Mouse (Mus musculus): ENCODE measurements around the gene Lce1e. TPM values are rescaled to one million over a fixed set of nuclear protein-coding genes. Genes with fewer than 3 reads are reported as not detected.

Lce1e gene
- polyA plus RNA-seq (2014; fragmentation: Nextera tagmentation; extraction: Ambion mirVana) = not detected in 2 replicates

DNA sequence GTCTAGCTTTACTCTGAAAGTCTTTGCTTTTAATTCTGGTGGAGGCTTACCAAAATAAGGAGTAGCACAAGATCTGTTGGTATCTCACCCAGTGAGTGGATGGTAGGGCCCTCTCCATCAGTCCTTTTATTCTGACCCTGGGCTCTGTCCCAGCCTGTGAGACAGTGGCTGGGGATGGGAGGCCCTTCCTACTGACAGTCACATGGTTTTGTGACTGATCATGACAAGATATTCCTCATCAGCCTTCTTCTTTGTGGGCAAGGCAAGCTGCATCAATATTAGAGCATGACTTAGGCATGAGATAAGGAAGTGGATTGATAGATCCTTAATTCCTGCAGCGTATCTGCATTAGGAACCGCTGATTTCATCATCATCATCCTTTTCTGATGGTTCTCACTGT lies at the start of gene Lce1e:
TSS of gene Lce1e (minus strand) at position 101 of the 400 bp plus-strand sequence.
- Histone ChIP-seq H3K36me3 (ENCODE audit: insufficient read depth) (no peaks in the 10 kb centered on the region), H3K4me2 (no peak within 1 kb of the TSS), H3K4me1 (ENCODE audit: insufficient read depth) (no peaks in the 10 kb centered on the region), H3K4me3 (ENCODE audit: low read depth, low read length) (no peak within 1 kb of the TSS), H3K9me3 (ENCODE audit: low read depth, low read length) (no peaks in the 10 kb centered on the region), H3K27me3 (ENCODE audit: insufficient read depth, low read length) (no peaks in the 10 kb centered on the region), H3K27ac (ENCODE audit: low read depth) (no peak within 1 kb of the TSS), H3K9ac (no peak within 1 kb of the TSS)
- WGBS = 78% methylated on average over 2 of the region's 2 CpGs
- ATAC-seq (ENCODE audit: insufficient read depth) = no peak
- no peak for DNase-seq
- TF ChIP-seq CTCF (IDR thresholded peaks at IDR 0.05; ENCODE audit: low read depth) = no peak

DNA sequence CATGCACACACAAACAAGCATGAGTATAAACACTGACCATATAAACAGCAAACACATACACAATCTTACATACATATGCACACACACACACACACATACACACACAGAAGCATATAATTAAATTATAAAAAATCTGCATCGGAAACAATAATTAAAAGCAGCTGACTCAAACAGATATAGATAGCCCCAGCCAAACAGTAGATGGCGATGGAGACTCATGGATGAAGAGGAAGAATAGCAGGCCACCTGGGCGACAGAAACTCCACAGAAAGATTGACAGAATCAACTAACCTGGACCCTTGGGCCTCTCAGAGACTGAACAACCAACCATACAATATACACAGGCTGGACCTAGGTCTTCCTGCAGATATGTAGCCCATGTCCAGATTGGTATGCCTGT lies 44.3 kb upstream of the Lce1e start:
- no peak overlapping the region for H3K27ac ChIP-seq (ENCODE audit: low read depth)
- 36% methylated on average over 3 of the region's 3 CpGs for WGBS
- no peaks in the 10 kb centered on the region for H3K36me3 ChIP-seq (ENCODE audit: insufficient read depth)
- 0 out of 2 replicates have a peak, but pooled peaks have one; percentile 11 for TF ChIP-seq CTCF (IDR thresholded peaks at IDR 0.05; ENCODE audit: low read depth)
- no peak overlapping the region for H3K4me2 ChIP-seq
- H3K4me3 ChIP-seq (ENCODE audit: low read depth, low read length) = no peak overlapping the region
- H3K9me3 ChIP-seq (ENCODE audit: low read depth, low read length) = no peaks in the 10 kb centered on the region
- no peaks in the 10 kb centered on the region for H3K4me1 ChIP-seq (ENCODE audit: insufficient read depth)
- DNase-seq (peak; percentile 1), ATAC-seq (ENCODE audit: insufficient read depth) (no peak)
- no peaks in the 10 kb centered on the region for H3K27me3 ChIP-seq (ENCODE audit: insufficient read depth, low read length)
- no peak overlapping the region for H3K9ac ChIP-seq

DNA sequence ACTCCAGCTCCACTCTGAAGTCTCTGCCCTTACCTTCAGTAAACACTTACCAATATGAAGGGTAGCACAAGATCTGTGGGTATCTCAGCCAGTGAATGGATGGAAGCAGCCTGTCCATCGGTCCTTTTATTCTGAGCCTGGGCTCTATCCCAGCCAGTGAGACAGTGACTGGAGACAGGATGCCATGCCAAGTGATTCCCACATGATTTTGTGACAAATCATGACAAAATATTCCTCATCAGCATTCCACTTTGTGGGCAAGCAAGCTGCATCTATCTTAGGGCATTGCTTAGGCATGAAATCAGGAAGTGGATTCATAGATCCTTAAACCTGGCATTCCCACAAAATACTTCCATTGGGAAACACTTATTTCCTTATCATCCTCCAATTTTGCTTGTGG lies 43.4 kb upstream of the Lce1e start, which contains the start of gene Lce1g:
TSS of gene Lce1g (minus strand) at position 101 of the 400 bp plus-strand sequence.
- DNase-seq (no peak), ATAC-seq (ENCODE audit: insufficient read depth) (no peak)
- Histone ChIP-seq H3K9me3 (ENCODE audit: low read depth, low read length) (no peaks in the 10 kb centered on the region), H3K4me2 (no peak within 1 kb of the TSS), H3K36me3 (ENCODE audit: insufficient read depth) (no peaks in the 10 kb centered on the region), H3K9ac (no peak within 1 kb of the TSS), H3K4me1 (ENCODE audit: insufficient read depth) (no peaks in the 10 kb centered on the region), H3K27me3 (ENCODE audit: insufficient read depth, low read length) (no peaks in the 10 kb centered on the region), H3K27ac (ENCODE audit: low read depth) (no peak within 1 kb of the TSS), H3K4me3 (ENCODE audit: low read depth, low read length) (no peak within 1 kb of the TSS)
- no peak for TF ChIP-seq CTCF (IDR thresholded peaks at IDR 0.05; ENCODE audit: low read depth)
- 79% methylated on average over 1 of the region's 1 CpGs for WGBS

DNA sequence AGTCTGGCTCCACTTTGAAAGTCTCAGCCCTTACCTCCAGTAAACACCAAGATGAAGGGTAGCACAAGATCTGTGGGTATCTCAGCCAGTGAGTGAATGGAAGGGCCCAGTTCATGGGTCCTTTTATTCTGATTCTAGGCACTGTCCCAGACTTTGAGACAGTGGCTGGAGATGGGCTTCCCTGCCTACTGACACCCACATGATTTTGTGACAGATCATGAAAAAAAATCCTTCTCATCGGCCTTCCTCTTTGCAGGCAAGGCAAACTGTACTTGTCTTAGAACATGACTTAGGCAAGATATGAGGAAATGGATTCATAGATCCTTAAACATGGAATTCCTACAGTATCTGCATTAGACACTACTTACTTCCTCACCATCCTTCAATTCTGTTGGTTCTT lies 30.1 kb upstream of the Lce1e start, which contains the start of gene Gm38119:
TSS of gene Gm38119 (minus strand) at position 101 of the 400 bp plus-strand sequence.
- ATAC-seq (ENCODE audit: insufficient read depth) (no peak), DNase-seq (no peak)
- Histone ChIP-seq H3K9me3 (ENCODE audit: low read depth, low read length) (no peaks in the 10 kb centered on the region), H3K4me1 (ENCODE audit: insufficient read depth) (no peaks in the 10 kb centered on the region), H3K9ac (no peak within 1 kb of the TSS), H3K27me3 (ENCODE audit: insufficient read depth, low read length) (no peaks in the 10 kb centered on the region), H3K36me3 (ENCODE audit: insufficient read depth) (no peaks in the 10 kb centered on the region), H3K4me3 (ENCODE audit: low read depth, low read length) (no peak within 1 kb of the TSS), H3K27ac (ENCODE audit: low read depth) (no peak within 1 kb of the TSS), H3K4me2 (no peak within 1 kb of the TSS)
- no peak for TF ChIP-seq CTCF (IDR thresholded peaks at IDR 0.05; ENCODE audit: low read depth)
- WGBS = 68% methylated on average over 1 of the region's 1 CpGs

GRCm38 (mm10) chr3:92722631-92723030 lies 13.8 kb upstream of the Lce1e start:
- no peak for TF ChIP-seq CTCF (IDR thresholded peaks at IDR 0.05; ENCODE audit: low read depth)
- Histone ChIP-seq H3K27me3 (ENCODE audit: insufficient read depth, low read length) (no peaks in the 10 kb centered on the region), H3K4me1 (ENCODE audit: insufficient read depth) (no peaks in the 10 kb centered on the region), H3K9ac (no peak overlapping the region), H3K4me3 (ENCODE audit: low read depth, low read length) (no peak overlapping the region), H3K4me2 (no peak overlapping the region), H3K36me3 (ENCODE audit: insufficient read depth) (no peaks in the 10 kb centered on the region), H3K27ac (ENCODE audit: low read depth) (no peak overlapping the region), H3K9me3 (ENCODE audit: low read depth, low read length) (no peaks in the 10 kb centered on the region)
- ATAC-seq (ENCODE audit: insufficient read depth) (no peak), DNase-seq (no peak)
- 76% methylated on average over 5 of the region's 5 CpGs for WGBS

DNA sequence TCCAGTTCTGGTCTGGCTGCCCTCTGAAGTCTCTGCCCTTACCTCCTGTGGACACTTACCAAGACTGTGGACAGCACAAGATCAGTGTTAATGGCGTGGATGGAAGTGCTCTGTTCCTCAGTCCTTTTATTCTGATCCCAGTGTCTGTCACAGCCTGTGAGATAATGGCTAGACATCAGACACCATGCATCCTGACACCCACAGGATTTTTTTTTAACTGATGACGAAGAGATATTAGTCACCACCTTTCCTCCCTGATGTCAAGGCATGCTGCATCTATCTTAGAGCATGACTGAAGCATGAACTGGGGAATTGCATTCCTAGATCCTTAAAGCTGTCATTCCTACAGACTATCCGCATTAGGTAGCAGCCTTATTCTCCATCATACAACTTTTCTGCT lies 11.4 kb upstream of the Lce1e start, which contains the start of gene Lce1f:
TSS of gene Lce1f (minus strand) at position 101 of the 400 bp plus-strand sequence.
- Histone ChIP-seq H3K27me3 (ENCODE audit: insufficient read depth, low read length) (no peaks in the 10 kb centered on the region), H3K9ac (no peak within 1 kb of the TSS), H3K27ac (ENCODE audit: low read depth) (no peak within 1 kb of the TSS), H3K4me3 (ENCODE audit: low read depth, low read length) (no peak within 1 kb of the TSS), H3K4me1 (ENCODE audit: insufficient read depth) (no peaks in the 10 kb centered on the region), H3K4me2 (no peak within 1 kb of the TSS), H3K9me3 (ENCODE audit: low read depth, low read length) (no peaks in the 10 kb centered on the region), H3K36me3 (ENCODE audit: insufficient read depth) (no peaks in the 10 kb centered on the region)
- WGBS = 68% methylated on average over 3 of the region's 3 CpGs
- DNase-seq = no peak
- no peak for ATAC-seq (ENCODE audit: insufficient read depth)
- no peak for TF ChIP-seq CTCF (IDR thresholded peaks at IDR 0.05; ENCODE audit: low read depth)

GRCm38 (mm10) chr3:92715122-92715521 lies 6.2 kb upstream of the Lce1e start:
- no peaks in the 10 kb centered on the region for H3K27me3 ChIP-seq (ENCODE audit: insufficient read depth, low read length)
- H3K9ac ChIP-seq = no peak overlapping the region
- TF ChIP-seq CTCF (IDR thresholded peaks at IDR 0.05; ENCODE audit: low read depth) = peak; percentile 26; the same call in 1 of the 2 replicates
- DNase-seq (peak; percentile 4), ATAC-seq (ENCODE audit: insufficient read depth) (no peak)
- H3K4me1 ChIP-seq (ENCODE audit: insufficient read depth) = no peaks in the 10 kb centered on the region
- no peak overlapping the region for H3K4me2 ChIP-seq
- H3K36me3 ChIP-seq (ENCODE audit: insufficient read depth) = no peaks in the 10 kb centered on the region
- H3K4me3 ChIP-seq (ENCODE audit: low read depth, low read length) = no peak overlapping the region
- no peak overlapping the region for H3K27ac ChIP-seq (ENCODE audit: low read depth)
- H3K9me3 ChIP-seq (ENCODE audit: low read depth, low read length) = no peaks in the 10 kb centered on the region

Data from lung, embryonic 14.5 days (tissue).